Comparison of ENCODE assay signal across 19 mouse cellular contexts in the genomic region with DNA sequence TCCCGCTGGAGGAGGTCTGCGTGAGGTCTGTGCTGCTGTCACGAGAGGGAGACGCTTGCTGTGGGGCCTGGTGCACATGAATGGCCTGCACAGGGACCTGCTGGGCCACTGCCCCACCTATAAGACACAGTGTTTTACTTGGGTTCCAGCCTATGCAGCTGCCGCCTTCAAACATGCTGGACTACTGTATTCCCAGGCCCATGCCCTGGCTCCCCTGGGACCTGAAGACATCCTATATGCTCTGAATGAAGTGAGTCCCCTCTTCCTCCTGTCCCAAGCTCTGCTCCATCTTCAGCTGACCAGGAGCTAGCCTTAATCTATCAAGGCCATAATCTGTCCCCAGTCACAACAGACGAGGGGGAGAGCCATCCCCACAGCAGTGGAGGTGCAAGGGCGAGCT.
"Had no signal": no experiment of that assay in that cellular context is flagged by ENCODE, and none has a peak within 500 bp of the region (broad histone marks: within the 10 kb centered on the region; RNA-seq: fewer than 3 reads in every experiment).

No protein-coding gene starts in this region.

- H3K27me3 ChIP-seq: kidney, embryonic 15.5 days had no signal

- H3K9ac ChIP-seq: kidney, embryonic 15.5 days; liver, embryonic 13.5 days; neural tube, embryonic 12.5 days; neural tube, embryonic 15.5 days had no signal

- H3K4me3 ChIP-seq: kidney, embryonic 15.5 days; liver, embryonic 13.5 days; neural tube, embryonic 12.5 days; neural tube, embryonic 15.5 days had no signal

- H3K4me2 ChIP-seq: kidney, embryonic 15.5 days; liver, embryonic 13.5 days; midbrain, embryonic 11.5 days; neural tube, embryonic 12.5 days; neural tube, embryonic 15.5 days had no signal

- H3K27ac ChIP-seq: kidney, embryonic 15.5 days; liver, embryonic 13.5 days; neural tube, embryonic 12.5 days; neural tube, embryonic 15.5 days; stomach, postnatal 0 days had no signal

- DNase-seq: kidney, adult 8-10 months; kidney, postnatal 10 days; kidney, postnatal 36 days; layer of hippocampus, adult 9-11 months; liver, embryonic 13.5 days; lung, adult 2 months; lung, postnatal 14 days; lung, postnatal 4 days; midbrain, embryonic 14.5 days; right cerebral cortex, adult 18-20 months; right cerebral cortex, postnatal 14 days; right cerebral cortex, postnatal 4 days; thymus, adult 2 months; thymus, postnatal 14 days had no signal
